ENCODE assay signal across 8 mouse cellular contexts in the genomic region with DNA sequence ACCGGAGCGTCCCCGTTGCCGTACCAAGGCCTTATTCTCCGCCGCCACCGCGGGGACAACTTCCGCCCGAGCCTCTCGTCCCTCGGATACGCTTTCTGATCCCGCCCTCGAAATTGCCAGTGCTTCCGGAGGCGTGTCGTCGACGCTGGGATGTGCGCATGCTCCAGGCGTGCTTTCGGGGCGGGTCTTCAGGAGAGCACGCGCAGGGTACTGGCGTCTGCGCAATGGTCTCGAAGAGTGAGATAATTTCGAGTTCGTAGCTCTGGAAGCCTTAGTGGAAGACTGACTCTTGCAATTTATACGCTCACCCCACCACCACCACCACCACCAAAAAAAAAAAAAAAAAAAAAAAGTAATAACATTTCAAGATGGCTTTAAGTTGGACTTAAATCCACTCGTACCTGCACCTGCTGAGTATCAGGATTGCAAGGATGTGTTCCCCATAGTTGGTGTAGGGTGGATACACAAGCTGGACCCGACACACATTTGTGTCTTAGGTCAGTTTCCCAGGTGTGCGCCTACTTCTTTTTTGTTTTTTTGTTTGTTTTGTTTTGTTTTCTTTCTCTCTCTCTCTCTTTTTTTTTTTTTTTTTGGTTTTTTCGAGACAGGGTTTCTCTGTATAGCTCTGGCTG. TPM values are rescaled to one million over a fixed set of nuclear protein-coding genes. Genes with fewer than 3 reads are reported as not detected.
DNase-seq lines count a peak whose midpoint lies in the region; ATAC-seq lines count a peak whose summit lies in the region.

A gene (minus strand): TSS at position 94 of the 632 bp plus-strand sequence.

- DNase-seq in NIH3T3 (ENCODE audit: low read depth): peak; percentile 98
- peak; percentile 97 to 98 for DNase-seq in cerebellum, postnatal 10 days
- DNase-seq in frontal cortex, postnatal 14 days (ENCODE audit: low spot score in 2 of 2): peak; percentile 91 to 92
- peak; percentile 89 to 92 for DNase-seq in layer of hippocampus, postnatal 25 days (ENCODE audit: extremely low spot score in 1 of 2, low spot score in 1 of 2)
- peak; percentile 96 for DNase-seq in lung, postnatal 25 days (ENCODE audit: low spot score)
- DNase-seq in retina, embryonic 14.5 days (ENCODE audit: low spot score): peak; percentile 97
- peak; percentile 96 for DNase-seq in thymus, postnatal 4 days

- peak within 1 kb of the TSS; percentile 93 for H3K4me3 ChIP-seq in hindbrain, embryonic 13.5 days

- peak within 1 kb of the TSS; percentile 76 for H3K27ac ChIP-seq in hindbrain, embryonic 13.5 days

- ATAC-seq in hindbrain, embryonic 13.5 days (ENCODE audit: low FRiP score): peak; percentile 95

- peak within 1 kb of the TSS; percentile 94 for H3K4me2 ChIP-seq in hindbrain, embryonic 13.5 days

- H3K9me3 ChIP-seq in hindbrain, embryonic 13.5 days: no peaks in the 10 kb centered on the region

- H3K27me3 ChIP-seq in hindbrain, embryonic 13.5 days: 0 out of 2 replicates have a peak, but pooled peaks cover 9% of the 10 kb centered on the region

- WGBS in hindbrain, embryonic 13.5 days: 5% methylated on average over 36 of the region's 36 CpGs

- peak within 1 kb of the TSS; percentile 95 for H3K9ac ChIP-seq in hindbrain, embryonic 13.5 days

- H3K36me3 ChIP-seq in hindbrain, embryonic 13.5 days: peaks cover 6% of the 10 kb centered on the region

- peaks cover 34% of the 10 kb centered on the region for H3K4me1 ChIP-seq in hindbrain, embryonic 13.5 days (replicated peaks)

RNA-seq across cellular contexts. Expression of the gene that starts here (rescaled TPM):
- 27.7 and 28.2 TPM in 2 replicates for polyA plus RNA-seq in hindbrain, embryonic 13.5 days (2015; fragmentation: Nextera tagmentation; extraction: Ambion mirVana)
- total RNA-seq in layer of hippocampus, postnatal 25 days (2021): 10 to 100 TPM; 28.0 to 28.6 TPM

Comparison
In these comparisons a context has a peak if more than half of its experiments do, and no peak if none do; other contexts are left out.
1. Peak in every context shown above with its lines: DNase-seq, ATAC-seq, H3K4me3 ChIP-seq and H3K27ac ChIP-seq.